Mouse (Mus musculus): ENCODE results near the gene Ubash3b. TPM values are rescaled to one million over a fixed set of nuclear protein-coding genes. Genes with fewer than 3 reads are reported as not detected.

Gene Ubash3b
- polyA plus RNA-seq, 1 experiment, result 11.6 TPM

GRCm38 (mm10) chr9:40974042-40974801 lies 187.3 kb downstream of the Ubash3b start:
- no peak overlapping the region for H3K4me3 ChIP-seq (ENCODE audit: insufficient read depth, low read length)
- H3K4me1 ChIP-seq (ENCODE audit: control insufficient read depth, insufficient read depth, low read length), result no peaks in the 10 kb centered on the region
- no peak overlapping the region for H3K27ac ChIP-seq (ENCODE audit: insufficient read depth, low read length)
- no peak for TF ChIP-seq POLR2A (IDR thresholded peaks at IDR 0.05; ENCODE audit: extremely low read depth, insufficient read depth, low read length)
- TF ChIP-seq CTCF (IDR thresholded peaks at IDR 0.05; ENCODE audit: extremely low read depth, insufficient read depth, low read length), result no peak

- H3K4me3 ChIP-seq (ENCODE audit: insufficient read depth, low read length), result peak overlapping the region; percentile 11; the same call in 1 of the 2 replicates
- H3K27ac ChIP-seq (ENCODE audit: insufficient read depth, low read length), result no peak overlapping the region
- no peak for TF ChIP-seq POLR2A (IDR thresholded peaks at IDR 0.05; ENCODE audit: extremely low read depth, insufficient read depth, low read length)
- no peak for TF ChIP-seq CTCF (IDR thresholded peaks at IDR 0.05; ENCODE audit: extremely low read depth, insufficient read depth, low read length)
- no peaks in the 10 kb centered on the region; the same call in 1 of the 2 replicates for H3K4me1 ChIP-seq (ENCODE audit: control insufficient read depth, insufficient read depth, low read length)
Measured at GRCm38 (mm10) chr9:40964418-40964714, 197.1 kb downstream of the Ubash3b start.

- Histone ChIP-seq H3K27ac (ENCODE audit: insufficient read depth, low read length) (no peak within 1 kb of the TSS), H3K4me3 (ENCODE audit: insufficient read depth, low read length) (peak within 1 kb of the TSS; percentile 11; the same call in 1 of the 2 replicates), H3K4me1 (ENCODE audit: control insufficient read depth, insufficient read depth, low read length) (no peaks in the 10 kb centered on the region; the same call in 1 of the 2 replicates)
- TF ChIP-seq POLR2A (IDR thresholded peaks at IDR 0.05; ENCODE audit: extremely low read depth, insufficient read depth, low read length), result no peak
- no peak for TF ChIP-seq CTCF (IDR thresholded peaks at IDR 0.05; ENCODE audit: extremely low read depth, insufficient read depth, low read length)
Measured at GRCm38 (mm10) chr9:40963586-40964417, 197.7 kb downstream of the Ubash3b start, which contains the start of gene Jhy. TSS of gene Jhy (minus strand) at chr9:40964118.

- no peak overlapping the region for H3K27ac ChIP-seq (ENCODE audit: insufficient read depth, low read length)
- H3K4me1 ChIP-seq (ENCODE audit: control insufficient read depth, insufficient read depth, low read length), result no peaks in the 10 kb centered on the region; the same call in 1 of the 2 replicates
- TF ChIP-seq POLR2A (IDR thresholded peaks at IDR 0.05; ENCODE audit: extremely low read depth, insufficient read depth, low read length) (no peak), CTCF (IDR thresholded peaks at IDR 0.05; ENCODE audit: extremely low read depth, insufficient read depth, low read length) (no peak)
- no peak overlapping the region for H3K4me3 ChIP-seq (ENCODE audit: insufficient read depth, low read length)
Measured at GRCm38 (mm10) chr9:40961401-40961800, 200.1 kb downstream of the Ubash3b start.

Other genes starting within 250 kb of the Ubash3b start
- 0.10 and 0.19 TPM in 2 replicates for gene Jhy, start 197.6 kb downstream of the Ubash3b start, polyA plus RNA-seq (2012; rRNA removed)
- 0.06 TPM in 1 of 2 replicates, not detected in the other for gene Crtam, start 157.1 kb downstream of the Ubash3b start, polyA plus RNA-seq (2012; rRNA removed)